Mouse (Mus musculus) MEL-GATA-1-ER (cell line): ENCODE measurements around the gene Ispd.

Experiments
- DNase-seq: peaks from one replicate; pipeline ENCODE4 v3.0.0-alpha.2; 2012; ENCODE audit warnings: low read depth; ENCODE audit errors: extremely low read depth

Ispd gene

GRCm38 (mm10) chr12:36554697-36555096, 173.4 kb downstream of the Ispd start:
- no peak for DNase-seq

DNA sequence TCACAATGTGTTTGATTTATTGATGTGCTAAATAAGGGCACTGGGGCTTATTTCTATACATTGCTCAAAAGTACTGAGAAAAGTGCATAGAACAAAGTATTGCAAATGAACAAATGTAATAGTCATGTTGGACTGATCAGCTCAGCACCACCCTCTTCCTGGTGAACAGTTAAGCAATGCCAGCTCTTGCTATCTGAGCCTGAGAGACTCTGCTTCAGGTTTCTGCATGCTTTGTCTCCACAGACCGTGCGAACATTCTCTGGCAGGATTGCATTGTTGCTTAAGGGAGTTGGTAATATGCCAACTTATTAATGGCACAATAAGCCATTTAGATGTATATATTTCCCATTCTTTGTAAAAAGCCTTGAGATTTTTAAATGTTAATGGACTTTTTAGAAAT, 182.9 kb downstream of the Ispd start:
- no peak for DNase-seq

- DNase-seq = no peak
These were observed 185.7 kb downstream of the Ispd start for GRCm38 (mm10) chr12:36566974-36567373.

DNA sequence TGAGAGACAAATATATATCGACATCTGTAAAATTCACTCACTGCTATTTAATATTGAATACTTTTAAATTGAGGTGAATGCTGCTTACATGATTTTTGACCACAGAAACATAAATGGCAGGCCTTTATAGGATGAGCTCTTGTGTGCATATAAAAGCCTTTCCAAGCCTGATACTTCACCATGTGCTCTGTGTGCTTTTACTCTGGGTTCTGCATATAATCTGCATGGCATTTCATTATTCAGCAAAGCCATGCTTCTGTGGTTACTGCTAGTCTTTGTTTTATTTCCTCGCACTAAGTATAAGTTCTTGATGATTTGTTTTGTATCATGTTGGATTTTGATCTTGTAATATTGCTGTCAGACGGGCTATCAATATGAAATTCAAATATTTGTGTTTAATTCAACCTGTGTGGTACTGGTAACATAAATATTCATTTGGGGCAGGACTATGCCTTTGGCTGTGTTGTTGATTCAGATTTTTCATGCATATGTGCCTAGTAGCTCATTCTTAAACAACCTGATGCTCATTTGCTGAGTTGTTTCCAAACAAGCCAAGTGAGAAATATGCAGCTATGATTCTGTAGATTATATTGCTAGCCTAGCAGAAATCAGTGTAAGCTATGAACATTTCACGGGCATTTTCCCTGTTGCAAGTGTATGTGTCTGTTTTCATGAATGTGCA, 189.3 kb downstream of the Ispd start:
- no peak for DNase-seq

GRCm38 (mm10) chr12:36584828-36585227, 203.6 kb downstream of the Ispd start:
- no peak for DNase-seq

GRCm38 (mm10) chr12:36597539-36598250, 216.4 kb downstream of the Ispd start:
- DNase-seq = no peak

DNA sequence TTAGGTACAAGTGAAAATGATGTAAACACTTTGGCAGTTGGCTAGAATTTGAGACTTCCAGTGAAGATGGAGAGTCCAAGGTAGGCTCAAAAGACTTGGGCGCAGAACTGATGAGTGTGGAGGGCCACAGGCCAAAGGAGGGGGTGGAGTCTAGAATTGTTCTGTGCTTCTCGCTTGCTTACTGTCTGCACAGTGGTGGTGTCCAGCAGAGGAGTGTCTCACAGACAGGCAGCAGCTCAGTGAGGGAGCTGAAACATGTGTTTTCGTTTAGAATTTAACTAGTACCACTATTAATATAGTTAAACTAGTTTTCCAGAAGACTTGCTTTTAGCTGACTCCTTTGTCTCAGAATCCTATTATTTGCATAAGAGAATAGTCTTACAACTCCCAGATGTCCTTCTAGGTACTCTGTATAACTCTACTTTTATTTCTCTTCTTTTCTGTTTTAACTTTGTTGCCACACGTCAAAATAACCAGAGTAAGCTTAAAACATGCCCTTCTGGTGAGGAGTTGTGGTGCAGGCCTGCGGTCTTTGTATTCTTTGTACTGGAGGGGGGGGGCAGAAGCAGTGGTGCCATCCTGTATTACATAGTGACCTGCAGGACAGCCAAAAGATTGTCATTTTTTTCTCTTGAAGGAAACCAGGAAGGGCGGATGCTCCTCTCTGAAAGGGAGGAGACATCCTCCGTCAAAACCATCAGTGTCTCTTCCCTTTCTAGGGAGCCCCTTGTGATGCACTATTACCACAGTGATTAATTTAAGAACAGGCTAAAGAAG, 240.9 kb downstream of the Ispd start:
- no peak for DNase-seq

DNA sequence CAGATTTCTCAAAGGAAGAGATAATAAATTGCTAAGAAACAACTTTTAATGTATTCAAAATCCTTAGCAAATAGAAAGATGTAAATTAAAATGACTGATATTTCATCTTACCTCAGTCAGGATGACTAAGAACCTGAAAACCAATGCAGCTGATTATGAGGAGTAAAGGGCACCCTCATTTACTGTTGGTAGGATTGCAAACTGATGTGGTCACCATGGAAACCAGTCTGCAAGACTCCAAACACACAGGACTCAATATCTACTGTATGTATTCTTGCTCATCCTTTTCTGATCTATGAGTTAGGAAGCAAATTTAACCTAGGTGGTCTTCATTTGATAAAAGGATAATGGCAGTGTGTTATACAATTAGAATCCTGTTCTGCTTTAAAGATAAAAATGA, 246.0 kb downstream of the Ispd start:
- DNase-seq = no peak

- peak; percentile 18 for DNase-seq
These were observed 251.2 kb downstream of the Ispd start for GRCm38 (mm10) chr12:36632427-36632826.

DNA sequence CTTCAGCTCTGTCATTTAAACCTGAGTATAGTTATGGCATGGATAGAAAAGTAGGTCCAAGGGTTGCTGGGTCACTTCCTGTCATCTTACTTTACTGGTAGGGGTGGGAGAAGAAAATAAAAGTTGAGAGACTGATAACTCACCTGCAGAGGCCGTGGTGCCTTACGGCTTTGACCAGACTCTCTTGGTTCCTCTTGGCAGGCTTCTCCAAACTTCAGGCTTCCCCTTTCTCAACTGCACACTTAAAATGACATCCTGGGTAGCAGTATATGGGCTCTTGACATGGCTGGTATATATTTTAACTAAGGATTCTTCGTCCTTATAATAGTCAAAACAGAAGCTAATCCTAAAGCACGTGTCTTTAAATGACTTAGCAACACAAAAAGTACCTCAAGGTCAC, 266.3 kb downstream of the Ispd start:
- DNase-seq = peak; percentile 2

GRCm38 (mm10) chr12:36662496-36662895, 281.2 kb downstream of the Ispd start:
- DNase-seq = no peak

- no peak for DNase-seq
These were observed 283.5 kb downstream of the Ispd start for GRCm38 (mm10) chr12:36664783-36665182.

DNA sequence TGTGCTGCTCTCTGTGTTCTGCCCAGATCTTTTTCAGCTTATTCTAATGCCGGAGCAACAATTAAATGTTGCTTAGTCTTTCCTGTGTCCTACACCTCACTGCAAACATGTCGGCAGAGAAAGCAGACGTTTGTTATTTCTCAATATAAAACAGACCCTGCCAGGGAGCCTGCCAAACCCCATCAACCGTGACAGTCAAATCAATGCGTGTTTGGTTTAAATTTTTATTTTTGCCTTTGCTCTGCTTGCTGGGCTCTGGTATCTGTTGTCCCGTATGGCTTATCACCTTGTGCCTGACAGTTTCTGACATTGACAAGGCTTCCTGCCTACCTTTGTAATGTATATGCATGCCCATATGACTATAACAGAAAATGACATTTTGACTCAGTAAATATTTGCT, 285.5 kb downstream of the Ispd start:
- no peak for DNase-seq

DNA sequence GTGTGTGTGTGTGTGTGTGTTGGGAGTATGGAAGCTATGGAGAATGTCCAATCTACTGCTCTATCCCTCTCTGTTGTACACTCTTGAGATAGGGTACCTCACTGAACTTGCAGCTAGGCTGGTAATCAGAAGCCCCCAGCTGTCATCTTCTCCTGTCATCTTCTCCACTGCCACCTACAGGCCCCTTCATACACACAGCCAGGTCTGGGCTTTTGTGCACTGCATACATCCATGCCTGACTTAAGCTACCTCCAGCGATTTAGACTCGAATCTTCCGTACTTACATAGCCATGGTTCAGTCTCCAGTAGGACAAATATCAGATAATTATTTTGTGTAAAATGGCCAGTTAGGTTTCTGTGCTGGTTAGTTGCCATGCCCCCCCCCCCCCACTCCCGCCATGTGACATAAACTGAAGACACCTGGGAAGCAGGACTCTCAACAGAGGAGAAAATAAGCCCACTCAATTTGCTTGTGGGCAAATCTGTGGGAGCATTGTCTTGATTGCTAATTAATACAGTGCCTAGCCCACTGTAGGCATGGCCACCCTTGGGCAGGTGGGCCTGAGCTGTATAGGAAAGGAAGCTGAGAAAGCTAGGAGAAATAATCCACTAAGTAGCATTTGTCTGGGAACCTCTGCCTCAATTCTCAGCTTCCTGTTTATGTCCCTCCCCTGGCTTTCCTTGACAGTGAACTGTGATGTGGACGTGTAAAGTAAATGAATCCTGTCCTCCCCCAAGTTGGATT, 289.1 kb downstream of the Ispd start:
- DNase-seq = no peak

GRCm38 (mm10) chr12:36670915-36671579, 289.8 kb downstream of the Ispd start:
- no peak for DNase-seq

- DNase-seq = no peak
These were observed 293.2 kb downstream of the Ispd start for GRCm38 (mm10) chr12:36674481-36674880.

DNA sequence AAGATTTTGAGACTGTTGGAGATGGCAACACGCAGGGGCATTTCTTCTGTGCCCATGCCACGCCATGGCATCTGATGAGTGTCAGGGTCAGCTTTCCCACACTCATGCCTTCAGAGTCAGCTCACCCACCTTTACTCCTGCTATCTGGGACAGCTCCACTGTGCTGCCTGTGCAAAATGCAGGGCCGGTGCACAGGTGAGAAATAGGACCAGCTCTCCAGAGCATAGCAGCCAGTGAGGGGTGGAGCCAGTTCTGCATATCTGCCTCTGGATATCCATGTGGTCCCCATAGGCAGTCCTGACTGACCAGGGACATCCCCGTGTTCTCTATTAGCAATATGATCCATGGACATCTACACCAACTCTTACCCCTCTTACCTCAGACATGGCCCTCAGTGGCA, 297.0 kb downstream of the Ispd start:
- DNase-seq = no peak

GRCm38 (mm10) chr12:36680883-36681505, 299.7 kb downstream of the Ispd start:
- DNase-seq = no peak

- DNase-seq = no peak
These were observed 300.5 kb downstream of the Ispd start for GRCm38 (mm10) chr12:36681779-36682178.

- no peak for DNase-seq
These were observed 312.8 kb downstream of the Ispd start for GRCm38 (mm10) chr12:36694072-36694471.

DNA sequence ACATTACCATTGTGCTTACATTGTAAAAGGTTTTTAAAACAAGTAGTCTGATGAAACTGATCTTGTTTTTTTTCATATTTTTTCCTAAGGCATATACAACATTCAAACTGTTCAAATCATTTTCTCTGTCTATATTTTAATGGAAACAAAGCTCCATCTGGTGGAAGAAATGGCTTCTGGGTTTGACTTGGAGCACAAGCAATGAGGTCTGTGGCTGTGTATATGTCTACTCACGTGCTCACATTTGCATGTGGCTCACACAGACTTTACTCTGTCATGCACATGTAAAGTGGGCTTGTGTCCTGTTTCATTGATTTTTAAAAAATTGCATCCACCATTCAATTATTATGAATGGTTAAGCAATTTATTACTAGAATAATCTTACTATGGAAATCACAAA, 323.1 kb downstream of the Ispd start:
- no peak for DNase-seq
